Comparison of ENCODE assay signal across 10 mouse cellular contexts in genomic region chr17:31450206-31450605, GRCm38 (mm10).
DNase-seq lines count a peak whose midpoint lies in the region; ATAC-seq and TF ChIP-seq lines count a peak whose summit lies in the region.
"Had no signal": no experiment of that assay in that cellular context is flagged by ENCODE, and none has a peak within 500 bp of the region (broad histone marks: within the 10 kb centered on the region; RNA-seq: fewer than 3 reads in every experiment).

No protein-coding gene starts in this region.

- peaks cover 19% of the 10 kb centered on the region for H3K4me1 ChIP-seq in forebrain, embryonic 15.5 days
- H3K4me1 ChIP-seq in forebrain, embryonic 11.5 days (replicated peaks; ENCODE audit: control insufficient read depth, insufficient read depth, low read length) = no peaks in the 10 kb centered on the region; the same call in 1 of the 2 replicates
- peaks cover 13% of the 10 kb centered on the region for H3K4me1 ChIP-seq in midbrain, embryonic 10.5 days
- peaks cover 7% of the 10 kb centered on the region; the same call in 1 of the 2 replicates for H3K4me1 ChIP-seq in midbrain, embryonic 11.5 days (ENCODE audit: control insufficient read depth, insufficient read depth, low read length)
- H3K4me1 ChIP-seq in intestine, postnatal 0 days (replicated peaks; ENCODE audit: control insufficient read depth, insufficient read depth, low read length) = peaks cover 4% of the 10 kb centered on the region
- H3K4me1 ChIP-seq in stomach, embryonic 15.5 days = peaks cover 19% of the 10 kb centered on the region

- peak overlapping the region; percentile 75 for H3K27ac ChIP-seq in forebrain, embryonic 15.5 days (replicated peaks)
- no peak overlapping the region for H3K27ac ChIP-seq in forebrain, embryonic 11.5 days (ENCODE audit: low read depth, low read length)
- 0 out of 2 replicates have a peak overlapping the region, but pooled peaks have one; percentile 1 for H3K27ac ChIP-seq in midbrain, embryonic 10.5 days (replicated peaks)
- H3K27ac ChIP-seq in midbrain, embryonic 11.5 days (ENCODE audit: low read depth, low read length) = no peak overlapping the region
- peak overlapping the region; percentile 35; the same call in 1 of the 2 replicates for H3K27ac ChIP-seq in intestine, postnatal 0 days (ENCODE audit: low read depth, low read length)
- H3K27ac ChIP-seq in stomach, embryonic 15.5 days = peak overlapping the region; percentile 93
- H3K27ac ChIP-seq: embryonic facial prominence, embryonic 12.5 days had no signal

- peaks cover 19% of the 10 kb centered on the region for H3K36me3 ChIP-seq in forebrain, embryonic 15.5 days
- H3K36me3 ChIP-seq in forebrain, embryonic 11.5 days (ENCODE audit: control insufficient read depth, insufficient read depth, low read length) = no peaks in the 10 kb centered on the region
- H3K36me3 ChIP-seq in midbrain, embryonic 10.5 days = peaks cover 6% of the 10 kb centered on the region; the same call in 1 of the 2 replicates
- no peaks in the 10 kb centered on the region for H3K36me3 ChIP-seq in midbrain, embryonic 11.5 days (ENCODE audit: control insufficient read depth, insufficient read depth, low read length)
- peaks cover 52% of the 10 kb centered on the region for H3K36me3 ChIP-seq in intestine, postnatal 0 days (ENCODE audit: control insufficient read depth, insufficient read depth)
- no peaks in the 10 kb centered on the region for H3K36me3 ChIP-seq in stomach, embryonic 15.5 days

- no peak overlapping the region for H3K4me3 ChIP-seq in forebrain, embryonic 15.5 days
- no peak overlapping the region for H3K4me3 ChIP-seq in forebrain, embryonic 11.5 days (ENCODE audit: low read depth, low read length)
- no peak overlapping the region for H3K4me3 ChIP-seq in midbrain, embryonic 10.5 days
- no peak overlapping the region for H3K4me3 ChIP-seq in midbrain, embryonic 11.5 days (ENCODE audit: low read depth, low read length)
- no peak overlapping the region for H3K4me3 ChIP-seq in intestine, postnatal 0 days (ENCODE audit: low read depth, low read length)
- no peak overlapping the region for H3K4me3 ChIP-seq in stomach, embryonic 15.5 days (replicated peaks)
- H3K4me3 ChIP-seq: embryonic facial prominence, embryonic 12.5 days had no signal

- H3K27me3 ChIP-seq in forebrain, embryonic 15.5 days = no peaks in the 10 kb centered on the region
- no peaks in the 10 kb centered on the region for H3K27me3 ChIP-seq in forebrain, embryonic 11.5 days (ENCODE audit: control insufficient read depth, insufficient read depth, low read length)
- no peaks in the 10 kb centered on the region for H3K27me3 ChIP-seq in midbrain, embryonic 10.5 days (ENCODE audit: low read depth, poor library complexity, severe bottlenecking)
- H3K27me3 ChIP-seq in midbrain, embryonic 11.5 days (ENCODE audit: control insufficient read depth, insufficient read depth, low read length) = no peaks in the 10 kb centered on the region
- no peaks in the 10 kb centered on the region for H3K27me3 ChIP-seq in intestine, postnatal 0 days (replicated peaks; ENCODE audit: control insufficient read depth, insufficient read depth, low read length)
- H3K27me3 ChIP-seq in stomach, embryonic 15.5 days (replicated peaks) = no peaks in the 10 kb centered on the region
- H3K27me3 ChIP-seq: embryonic facial prominence, embryonic 12.5 days had no signal

- ATAC-seq in forebrain, embryonic 15.5 days (replicated peaks) = peak; percentile 33; the same call in 1 of the 2 replicates
- no peak for ATAC-seq in forebrain, embryonic 11.5 days (replicated peaks; ENCODE audit: low FRiP score)
- ATAC-seq in midbrain, embryonic 11.5 days (ENCODE audit: low FRiP score) = no peak
- ATAC-seq in intestine, postnatal 0 days = no peak
- no peak for ATAC-seq in stomach, embryonic 15.5 days (ENCODE audit: insufficient read depth, low FRiP score, low read depth)

- 47% methylated on average over 3 of the region's 3 CpGs for WGBS in forebrain, embryonic 15.5 days
- 78% methylated on average over 3 of the region's 3 CpGs for WGBS in forebrain, embryonic 11.5 days
- WGBS in midbrain, embryonic 10.5 days = 88% methylated on average over 3 of the region's 3 CpGs
- 85% methylated on average over 3 of the region's 3 CpGs for WGBS in midbrain, embryonic 11.5 days
- 75% methylated on average over 3 of the region's 3 CpGs for WGBS in intestine, postnatal 0 days
- WGBS in stomach, embryonic 15.5 days = 64% methylated on average over 3 of the region's 3 CpGs

- no peak overlapping the region for H3K4me2 ChIP-seq in forebrain, embryonic 15.5 days (replicated peaks)
- H3K4me2 ChIP-seq in forebrain, embryonic 11.5 days (ENCODE audit: low read depth, low read length, severe bottlenecking) = no peak overlapping the region
- H3K4me2 ChIP-seq in midbrain, embryonic 11.5 days = no peak overlapping the region
- no peak overlapping the region for H3K4me2 ChIP-seq in intestine, postnatal 0 days (replicated peaks; ENCODE audit: low read depth)
- no peak overlapping the region for H3K4me2 ChIP-seq in stomach, embryonic 15.5 days
- H3K4me2 ChIP-seq: embryonic facial prominence, embryonic 12.5 days had no signal

- H3K9ac ChIP-seq in forebrain, embryonic 15.5 days (replicated peaks) = no peak overlapping the region
- H3K9ac ChIP-seq in forebrain, embryonic 11.5 days (ENCODE audit: low read length) = no peak overlapping the region
- H3K9ac ChIP-seq in midbrain, embryonic 11.5 days (ENCODE audit: low read length) = no peak overlapping the region
- H3K9ac ChIP-seq in intestine, postnatal 0 days (ENCODE audit: low read depth, low read length) = no peak overlapping the region
- no peak overlapping the region for H3K9ac ChIP-seq in stomach, embryonic 15.5 days
- H3K9ac ChIP-seq: embryonic facial prominence, embryonic 12.5 days had no signal

- H3K9me3 ChIP-seq in forebrain, embryonic 15.5 days = no peaks in the 10 kb centered on the region
- no peaks in the 10 kb centered on the region for H3K9me3 ChIP-seq in forebrain, embryonic 11.5 days (ENCODE audit: control insufficient read depth, low read length)
- H3K9me3 ChIP-seq in midbrain, embryonic 10.5 days (replicated peaks) = no peaks in the 10 kb centered on the region
- no peaks in the 10 kb centered on the region for H3K9me3 ChIP-seq in midbrain, embryonic 11.5 days (ENCODE audit: control insufficient read depth, low read length)
- no peaks in the 10 kb centered on the region for H3K9me3 ChIP-seq in intestine, postnatal 0 days (ENCODE audit: control insufficient read depth)
- H3K9me3 ChIP-seq in stomach, embryonic 15.5 days = no peaks in the 10 kb centered on the region
- H3K9me3 ChIP-seq: embryonic facial prominence, embryonic 12.5 days had no signal

- DNase-seq in forebrain, embryonic 11.5 days (ENCODE audit: low spot score) = no peak
- DNase-seq in midbrain, embryonic 10.5 days (ENCODE audit: low spot score) = no peak
- no peak for DNase-seq in midbrain, embryonic 11.5 days (ENCODE audit: low spot score, missing footprints)
- DNase-seq in yolk sac, embryonic 10.5 days (ENCODE audit: low spot score) = no peak
- no peak for DNase-seq in kidney, adult 9 months
- DNase-seq: adrenal gland, adult 2 months had no signal

- no peak for TF ChIP-seq CTCF in intestine, postnatal 0 days (IDR thresholded peaks at IDR 0.05; ENCODE audit: low read depth)

Comparison
In these comparisons a context has a peak if more than half of its experiments do, and no peak if none do; other contexts are left out.
1. H3K27ac ChIP-seq: peak in forebrain, embryonic 15.5 days (single experiment), midbrain, embryonic 10.5 days (single experiment), intestine, postnatal 0 days (single experiment) and stomach, embryonic 15.5 days (single experiment); none in forebrain, embryonic 11.5 days (single experiment) and midbrain, embryonic 11.5 days (single experiment).